Mouse (Mus musculus) midbrain, embryonic 16.5 days (tissue): ENCODE results near the gene Trp53i11. TPM values are rescaled to one million over a fixed set of nuclear protein-coding genes. Genes with fewer than 3 reads are reported as not detected.

Source experiments
- ATAC-seq: fragments of 200-750 bp; cut with Nextera tagmentation; 2 replicates; pipeline ENCODE4 v1.8.0; 2017; ENCODE audit warnings: moderate TSS enrichment
- H3K27ac ChIP-seq: fragments of 300-500 bp; sonication (generic); 2 replicates; pipeline ENCODE4 v1.5.1; 2014; ENCODE audit warnings: mild to moderate bottlenecking, low read length, mixed read lengths
- H3K27me3 ChIP-seq: fragments of 300-500 bp; sonication (generic); 2 replicates; pipeline ENCODE4 v1.6.1; 2014; ENCODE audit warnings: low read depth, low read length, mixed read lengths; ENCODE audit not compliant: control insufficient read depth, insufficient read depth
- H3K36me3 ChIP-seq: fragments of 300-500 bp; sonication (generic); 2 replicates; pipeline ENCODE4 v1.6.1; 2014; ENCODE audit warnings: mild to moderate bottlenecking, low read length, moderate library complexity, mixed read lengths; ENCODE audit not compliant: control insufficient read depth, insufficient read depth
- H3K4me1 ChIP-seq: fragments of 300-500 bp; sonication (generic); 2 replicates; pipeline ENCODE4 v1.6.1; 2014; ENCODE audit warnings: mild to moderate bottlenecking, low read length, mixed read lengths; ENCODE audit not compliant: control insufficient read depth, insufficient read depth
- H3K4me2 ChIP-seq: fragments of 300-500 bp; sonication (generic); 2 replicates; pipeline ENCODE4 v1.6.1; 2014; ENCODE audit warnings: mild to moderate bottlenecking, low read length, mixed read lengths
- H3K4me3 ChIP-seq: fragments of 300-500 bp; sonication (generic); 2 replicates; pipeline ENCODE4 v1.5.1; 2014; ENCODE audit warnings: low read depth, mild to moderate bottlenecking, low read length, moderate library complexity, mixed read lengths
- H3K9ac ChIP-seq: fragments of 300-500 bp; sonication (generic); 2 replicates; pipeline ENCODE4 v1.6.1; 2014; ENCODE audit warnings: low read depth, low read length, mixed read lengths
- H3K9me3 ChIP-seq: fragments of 300-500 bp; sonication (generic); replicated peaks from 2 replicates; pipeline ENCODE4 v1.6.1; 2014; ENCODE audit warnings: mild to moderate bottlenecking, low read length, mixed read lengths; ENCODE audit not compliant: control insufficient read depth, poor library complexity, severe bottlenecking
- WGBS: fragments of 180-500 bp; shearing (Covaris S2); extraction: QIAGEN DNeasy Blood & Tissue Kit; methylation state at CpG from one replicate; pipeline ENCODE4 v1.1.7; 2014; 5-methylcytosine and 5-hydroxymethylcytosine counted together
- polyA plus RNA-seq: library from polyadenylated mRNA; unstranded; fragments of >200 nt; fragmentation: Nextera tagmentation; extraction: Ambion mirVana; gene quantifications from 2 replicates; pipeline ENCODE4 v1.2.1, GENCODE M21; 2015

Trp53i11 gene
- 125 and 139 TPM in 2 replicates for polyA plus RNA-seq

DNA sequence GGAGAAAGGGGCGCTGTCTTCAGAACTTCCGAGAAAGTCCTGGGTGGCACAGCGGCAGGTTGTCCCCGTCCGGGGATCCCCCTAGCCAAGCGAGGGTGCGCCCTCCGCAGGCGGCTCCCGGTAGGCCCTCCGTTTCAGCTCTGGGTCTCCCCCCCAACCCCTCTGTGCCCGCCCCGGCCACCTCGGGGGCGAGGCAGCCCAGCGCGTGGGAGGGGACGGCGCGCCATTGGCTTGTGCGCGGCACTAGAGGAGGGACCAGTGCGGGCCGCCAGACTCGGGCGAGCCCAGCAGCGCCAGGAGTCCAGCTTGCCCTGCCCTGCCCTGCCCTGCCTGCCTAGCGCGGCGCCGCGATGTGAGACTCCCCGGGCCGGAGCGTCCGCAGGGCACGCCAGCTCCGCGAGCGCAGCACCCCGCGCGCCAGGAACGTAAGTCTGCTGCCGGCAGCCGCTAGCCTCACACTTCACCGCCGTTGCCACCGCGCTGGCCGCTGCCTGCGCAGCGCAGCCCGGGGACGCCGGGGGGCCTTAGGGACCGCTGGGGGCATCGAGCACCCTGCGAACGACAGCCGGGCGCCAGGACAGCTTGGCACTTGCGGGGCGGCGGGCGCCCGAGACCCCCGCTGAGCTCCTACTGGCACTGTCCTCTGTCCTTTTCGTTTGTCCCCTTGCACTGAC, at the start of gene Trp53i11:
Gene Trp53i11 (plus strand): TSS at position 226 of the 674 bp plus-strand sequence.
- Histone ChIP-seq H3K4me3 (peak within 1 kb of the TSS; percentile 71), H3K4me2 (peak within 1 kb of the TSS; percentile 80), H3K27ac (peak within 1 kb of the TSS; percentile 90), H3K27me3 (no peaks in the 10 kb centered on the region), H3K9me3 (no peaks in the 10 kb centered on the region), H3K4me1 (peaks cover 45% of the 10 kb centered on the region), H3K36me3 (no peaks in the 10 kb centered on the region), H3K9ac (peak within 1 kb of the TSS; percentile 88)
- ATAC-seq = peak; percentile 82
- under 1% methylated on average over 61 of the region's 69 CpGs for WGBS

DNA sequence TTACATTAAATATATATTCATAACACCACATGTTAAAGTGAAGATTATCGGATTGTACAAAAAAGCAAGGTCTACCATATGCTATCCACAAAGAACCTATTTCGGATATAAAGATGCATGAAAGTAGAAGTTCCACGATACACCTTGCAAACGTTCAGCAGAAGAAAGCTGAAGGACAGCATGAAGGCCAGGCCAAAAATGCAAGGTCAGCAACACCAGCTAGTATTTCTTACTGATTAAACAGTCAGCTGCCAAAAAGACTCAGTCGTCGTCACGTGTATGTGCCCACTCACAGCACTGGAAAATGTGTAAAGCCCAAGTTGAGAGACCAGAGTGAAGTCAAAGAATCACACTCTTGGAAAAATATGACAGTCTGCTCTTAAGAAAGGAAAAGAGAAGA, 47.9 kb upstream of the Trp53i11 start:
- H3K4me1 ChIP-seq = no peaks in the 10 kb centered on the region; the same call in 1 of the 2 replicates
- WGBS = 95% methylated on average over 7 of the region's 7 CpGs
- ATAC-seq = no peak

DNA sequence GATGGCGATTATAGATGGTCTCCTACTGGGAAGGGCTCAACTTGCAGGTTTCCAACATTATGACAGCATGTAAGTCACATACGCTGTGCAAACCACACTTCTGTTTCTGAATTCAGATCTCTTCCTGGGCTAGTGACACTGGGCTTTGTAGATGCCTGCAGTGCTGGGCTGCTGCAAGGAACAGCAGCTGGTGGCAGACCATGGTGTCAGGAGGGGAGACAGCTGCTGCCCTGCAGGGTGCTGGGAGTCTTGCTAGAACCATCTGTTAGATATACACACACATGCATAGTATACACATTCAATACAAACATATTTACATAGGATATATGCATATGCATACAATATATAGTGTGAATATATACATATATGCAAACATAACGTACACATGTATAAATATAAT, 46.0 kb upstream of the Trp53i11 start:
- H3K27me3 ChIP-seq = no peaks in the 10 kb centered on the region
- no peak for ATAC-seq
- no peak overlapping the region for H3K4me2 ChIP-seq
- H3K9ac ChIP-seq = no peak overlapping the region
- no peaks in the 10 kb centered on the region for H3K9me3 ChIP-seq
- no peak overlapping the region for H3K4me3 ChIP-seq
- no peak overlapping the region for H3K27ac ChIP-seq
- 59% methylated on average over 3 of the region's 3 CpGs for WGBS
- no peaks in the 10 kb centered on the region; the same call in 1 of the 2 replicates for H3K4me1 ChIP-seq
- no peaks in the 10 kb centered on the region for H3K36me3 ChIP-seq

More for the DNA sequence above, 47.9 kb upstream of the Trp53i11 start:
- Histone ChIP-seq H3K27me3 (no peaks in the 10 kb centered on the region), H3K27ac (no peak overlapping the region), H3K4me2 (no peak overlapping the region), H3K9ac (no peak overlapping the region), H3K4me3 (no peak overlapping the region), H3K9me3 (no peaks in the 10 kb centered on the region), H3K36me3 (no peaks in the 10 kb centered on the region)

DNA sequence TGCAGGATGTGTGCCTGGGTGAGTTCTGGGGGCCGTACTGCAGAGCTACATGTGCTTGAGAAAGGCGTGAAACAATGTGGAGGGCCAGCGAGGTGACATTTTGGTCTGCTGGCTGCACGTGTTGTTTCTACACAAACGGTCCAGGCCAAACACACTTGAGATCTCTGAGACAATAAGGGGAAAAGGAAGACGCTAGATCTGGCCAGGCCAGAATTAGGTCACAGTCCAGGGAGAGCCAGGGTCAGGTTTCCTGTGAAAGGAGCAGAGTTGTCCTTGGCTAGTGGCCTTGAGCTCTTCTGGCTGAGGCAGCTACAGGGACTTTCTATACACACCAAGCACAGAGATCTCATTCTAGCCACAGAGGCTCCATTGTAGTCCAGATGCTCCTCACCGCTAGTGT, 44.7 kb upstream of the Trp53i11 start:
- H3K27me3 ChIP-seq = no peaks in the 10 kb centered on the region
- H3K4me1 ChIP-seq = no peaks in the 10 kb centered on the region; the same call in 1 of the 2 replicates
- ATAC-seq = no peak
- 72% methylated on average over 7 of the region's 7 CpGs for WGBS
- H3K4me2 ChIP-seq = no peak overlapping the region
- no peak overlapping the region for H3K27ac ChIP-seq
- H3K4me3 ChIP-seq = no peak overlapping the region
- no peaks in the 10 kb centered on the region for H3K9me3 ChIP-seq
- no peak overlapping the region for H3K9ac ChIP-seq
- no peaks in the 10 kb centered on the region for H3K36me3 ChIP-seq

DNA sequence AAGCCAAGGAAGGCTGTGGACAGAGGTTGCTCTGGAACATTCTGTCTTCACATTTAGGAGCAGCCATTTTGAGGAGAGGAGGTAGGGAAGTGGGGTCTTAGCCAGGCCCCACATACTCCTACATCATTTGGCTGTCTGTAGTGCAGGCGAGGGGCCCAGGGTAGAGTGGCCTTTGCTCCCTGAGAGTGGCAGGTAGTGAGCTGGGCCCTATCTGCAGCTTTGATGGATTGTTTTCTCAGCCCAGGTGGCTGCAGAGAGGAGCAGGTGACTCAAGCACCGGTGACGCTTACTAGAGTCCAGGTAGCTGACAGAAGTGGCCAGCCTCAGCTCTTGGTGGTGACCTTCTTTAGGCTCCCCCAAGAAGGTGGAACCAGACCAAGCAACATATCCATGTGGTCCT, 43.2 kb upstream of the Trp53i11 start:
- ATAC-seq = no peak
- H3K36me3 ChIP-seq = no peaks in the 10 kb centered on the region
- no peak overlapping the region for H3K27ac ChIP-seq
- H3K9me3 ChIP-seq = no peaks in the 10 kb centered on the region
- H3K4me2 ChIP-seq = no peak overlapping the region
- H3K27me3 ChIP-seq = no peaks in the 10 kb centered on the region
- no peak overlapping the region for H3K4me3 ChIP-seq
- H3K9ac ChIP-seq = no peak overlapping the region
- WGBS = 93% methylated on average over 3 of the region's 3 CpGs
- H3K4me1 ChIP-seq = no peaks in the 10 kb centered on the region; the same call in 1 of the 2 replicates

DNA sequence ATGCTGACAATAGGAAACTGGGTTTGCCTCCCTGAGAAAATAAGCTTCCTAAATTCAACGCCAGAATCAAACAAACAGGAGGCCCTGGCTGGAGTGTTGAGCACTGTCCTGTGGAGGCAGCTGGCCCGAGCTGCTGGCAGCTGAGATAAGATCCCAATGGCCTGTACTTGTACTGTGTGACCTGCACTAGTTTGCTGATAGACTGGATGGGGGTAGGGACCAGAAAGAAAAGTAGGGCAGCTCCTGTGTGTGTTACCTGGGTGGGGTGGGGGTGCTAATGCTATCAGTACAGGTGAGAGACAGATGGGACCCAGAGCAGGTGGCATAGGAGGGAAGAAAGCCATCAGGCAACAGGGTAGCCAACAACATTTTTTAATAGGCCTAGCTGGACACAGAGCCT, 37.3 kb upstream of the Trp53i11 start:
- 38% methylated on average over 2 of the region's 2 CpGs for WGBS
- H3K36me3 ChIP-seq = no peaks in the 10 kb centered on the region
- H3K9ac ChIP-seq = no peak overlapping the region
- H3K4me3 ChIP-seq = no peak overlapping the region
- no peaks in the 10 kb centered on the region for H3K9me3 ChIP-seq
- no peak for ATAC-seq
- H3K4me1 ChIP-seq = no peaks in the 10 kb centered on the region
- H3K27ac ChIP-seq = no peak overlapping the region
- H3K27me3 ChIP-seq = no peaks in the 10 kb centered on the region
- no peak overlapping the region for H3K4me2 ChIP-seq

DNA sequence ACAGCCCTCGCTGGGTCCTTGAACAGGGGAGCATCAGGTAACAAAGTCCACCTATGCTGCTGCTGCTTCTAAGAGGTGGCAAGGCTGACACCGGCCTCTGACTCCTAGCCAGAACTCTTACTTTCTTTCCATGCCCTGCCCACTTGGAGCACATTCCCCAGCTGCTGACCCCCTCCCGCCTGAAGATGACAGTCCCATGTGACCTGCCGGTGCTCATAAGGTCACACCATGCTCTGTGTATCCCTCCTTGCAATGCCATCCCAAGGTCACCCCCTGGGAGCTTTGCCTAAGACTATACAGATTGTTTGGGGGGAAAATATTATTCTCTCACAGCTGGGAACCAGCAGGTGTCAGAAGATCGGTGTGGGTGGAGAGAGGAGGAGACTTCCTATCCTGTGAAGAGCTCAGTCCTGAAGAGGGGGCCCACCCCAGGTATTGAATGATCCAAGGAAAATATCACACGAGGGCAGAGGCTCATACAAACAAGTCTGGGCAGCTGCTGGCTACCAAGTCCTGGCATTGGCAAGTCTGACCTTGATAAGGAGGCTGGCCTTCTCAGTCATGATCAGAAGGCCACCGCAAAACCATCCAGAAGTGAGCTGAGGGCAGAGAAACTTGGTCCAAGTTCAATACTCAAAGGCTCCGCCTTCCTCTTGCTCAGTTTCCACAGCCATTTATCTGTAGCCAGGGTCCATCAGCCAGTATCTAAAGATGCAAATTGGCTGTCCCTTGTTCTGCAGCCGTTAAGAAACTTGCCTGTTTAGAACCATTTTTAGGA, 36.5 kb upstream of the Trp53i11 start:
- Histone ChIP-seq H3K4me2 (no peak overlapping the region), H3K4me1 (no peaks in the 10 kb centered on the region), H3K27me3 (no peaks in the 10 kb centered on the region), H3K9me3 (no peaks in the 10 kb centered on the region), H3K36me3 (no peaks in the 10 kb centered on the region), H3K27ac (no peak overlapping the region), H3K9ac (no peak overlapping the region), H3K4me3 (no peak overlapping the region)
- ATAC-seq = no peak
- 77% methylated on average over 9 of the region's 9 CpGs for WGBS

DNA sequence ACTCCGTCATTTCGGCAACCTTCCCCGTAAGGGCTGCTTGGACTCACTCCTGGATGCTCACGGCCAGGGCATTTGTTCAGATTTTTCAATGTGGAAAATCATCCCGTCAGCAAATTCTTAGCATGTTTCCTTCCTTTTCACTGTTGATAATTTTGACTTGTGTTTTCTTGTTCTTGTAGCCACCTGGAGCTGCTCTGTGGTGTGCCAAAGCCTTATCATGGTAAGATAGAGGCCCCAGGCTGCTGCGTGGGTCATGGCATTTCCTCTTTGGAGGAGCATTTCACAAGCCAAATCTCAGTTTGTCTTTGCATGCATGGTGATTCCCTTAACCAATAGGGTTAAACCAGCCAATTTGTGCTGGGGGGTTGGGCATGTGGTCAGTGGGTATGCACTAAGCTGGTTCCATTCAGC, 35.2 kb upstream of the Trp53i11 start:
- Histone ChIP-seq H3K9ac (no peak overlapping the region), H3K4me1 (no peaks in the 10 kb centered on the region), H3K36me3 (no peaks in the 10 kb centered on the region), H3K4me2 (no peak overlapping the region), H3K27me3 (no peaks in the 10 kb centered on the region), H3K9me3 (no peaks in the 10 kb centered on the region), H3K27ac (no peak overlapping the region), H3K4me3 (no peak overlapping the region)
- 79% methylated on average over 6 of the region's 6 CpGs for WGBS
- ATAC-seq = no peak

DNA sequence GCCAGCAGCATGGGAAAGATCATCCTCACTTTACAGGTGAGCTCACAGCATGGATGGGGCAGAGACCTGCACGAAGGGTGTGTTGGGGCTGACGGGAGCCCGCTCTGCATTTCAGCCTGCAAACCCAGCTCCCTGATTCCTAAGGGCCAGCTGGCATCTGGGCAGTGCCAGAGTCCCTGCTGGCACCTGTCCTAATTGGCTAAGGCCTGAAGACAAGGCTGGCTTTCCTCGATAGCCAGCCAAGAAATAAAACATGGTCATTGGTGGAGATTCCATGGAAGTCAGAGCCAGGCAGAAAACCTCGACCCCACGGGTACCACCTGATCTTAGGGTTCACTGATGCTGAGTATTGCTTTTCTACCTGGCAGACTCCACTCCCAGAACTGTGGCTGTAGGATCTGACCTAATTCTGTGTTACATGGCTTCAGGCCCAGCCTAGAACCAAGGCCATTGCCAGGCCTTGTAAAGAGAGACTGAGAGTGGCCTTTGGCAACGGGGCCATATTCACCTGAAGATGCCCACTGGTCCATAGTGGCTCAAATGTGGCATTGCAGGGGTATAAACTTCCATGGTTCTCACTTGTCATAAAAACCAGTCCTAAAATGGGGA, 34.4 kb upstream of the Trp53i11 start:
- Histone ChIP-seq H3K27me3 (no peaks in the 10 kb centered on the region), H3K9ac (no peak overlapping the region), H3K4me2 (no peak overlapping the region), H3K36me3 (no peaks in the 10 kb centered on the region), H3K9me3 (no peaks in the 10 kb centered on the region), H3K27ac (no peak overlapping the region), H3K4me1 (no peaks in the 10 kb centered on the region), H3K4me3 (no peak overlapping the region)
- ATAC-seq = no peak
- WGBS = 85% methylated on average over 7 of the region's 7 CpGs
